Mouse (Mus musculus): ENCODE measurements at regions not wholly inside any gene's neighbourhood (a gene's known extent, or its start where the extent isn't known, plus 50 kb on each side); places are given as distances from the start of the nearest gene placed in this dataset.

DNA sequence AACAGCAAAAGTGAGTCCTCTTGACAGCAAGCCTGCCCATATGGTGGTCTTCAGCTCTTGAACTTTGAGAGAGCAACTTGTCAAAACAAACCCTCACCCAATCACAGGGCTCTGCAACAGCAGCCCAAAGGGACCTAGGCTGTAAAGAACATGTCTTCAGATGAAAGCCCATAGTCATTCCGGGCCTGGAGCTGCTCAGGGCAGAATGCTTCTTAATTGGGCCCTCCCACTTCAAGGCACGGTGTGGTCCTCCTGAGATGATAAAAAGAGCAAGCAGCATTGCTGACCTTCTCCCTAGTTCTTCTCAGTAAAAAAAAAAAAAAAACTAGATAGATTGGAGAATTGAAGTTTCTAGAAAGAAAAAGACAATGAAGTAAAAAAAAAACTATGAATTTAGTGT is 80.7 kb upstream of the Cpeb4 start:
- H3K27me3 ChIP-seq (replicated peaks; ENCODE audit: low read depth, poor library complexity, severe bottlenecking), result no peaks in the 10 kb centered on the region
- H3K4me3 ChIP-seq, result no peak overlapping the region
- no peaks in the 10 kb centered on the region for H3K36me3 ChIP-seq (replicated peaks)
- DNase-seq (ENCODE audit: low spot score), result no peak
- no peaks in the 10 kb centered on the region for H3K9me3 ChIP-seq
- H3K27ac ChIP-seq (replicated peaks), result no peak overlapping the region
- H3K4me1 ChIP-seq, result peaks cover 7% of the 10 kb centered on the region
- 61% methylated on average over 2 of the region's 2 CpGs for WGBS

DNA sequence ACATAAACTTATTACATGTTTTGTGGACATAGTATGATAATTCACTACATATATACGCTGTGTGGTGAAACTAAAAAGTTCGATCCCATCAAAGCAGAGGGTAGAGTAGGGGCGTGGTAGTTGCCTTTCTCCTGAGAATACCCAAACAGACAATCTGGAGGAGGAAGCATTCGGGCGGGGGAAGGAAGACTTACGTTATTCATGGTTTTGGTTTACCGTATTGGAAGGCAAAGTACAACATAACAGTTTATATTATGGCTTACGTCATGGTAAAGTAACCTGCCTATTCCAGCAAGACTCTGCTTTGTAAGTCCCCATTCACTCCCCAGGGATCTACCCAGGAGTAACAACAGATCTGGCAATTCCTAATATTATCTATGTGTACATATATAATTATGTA is 76.9 kb upstream of the Cpeb4 start:
- no peak for DNase-seq (ENCODE audit: low spot score)
- H3K36me3 ChIP-seq (replicated peaks), result no peaks in the 10 kb centered on the region
- no peak overlapping the region for H3K27ac ChIP-seq (replicated peaks)
- peaks cover 15% of the 10 kb centered on the region for H3K4me1 ChIP-seq
- no peaks in the 10 kb centered on the region for H3K9me3 ChIP-seq
- no peak overlapping the region for H3K4me3 ChIP-seq
- no peaks in the 10 kb centered on the region for H3K27me3 ChIP-seq (replicated peaks; ENCODE audit: low read depth, poor library complexity, severe bottlenecking)
- 90% methylated on average over 8 of the region's 8 CpGs for WGBS

DNA sequence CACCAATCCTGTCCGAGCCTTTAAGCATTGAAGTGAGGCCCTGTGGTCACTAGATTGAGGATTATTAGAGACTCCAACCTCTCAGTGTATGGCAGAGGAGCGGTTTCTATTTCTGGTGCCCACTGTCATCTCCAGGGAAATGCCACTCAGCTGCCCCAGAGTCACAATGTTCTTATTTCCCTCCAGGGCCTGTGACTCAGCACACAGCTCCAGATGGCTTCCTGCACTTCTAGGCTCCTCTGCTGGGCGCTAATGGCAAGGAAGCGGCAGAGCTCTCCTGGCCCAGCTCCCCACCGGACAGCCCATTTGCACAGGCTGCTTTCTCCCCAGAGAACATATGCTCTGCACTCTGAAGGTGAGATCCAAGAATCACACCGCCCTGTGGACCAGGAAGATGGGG is 75.8 kb upstream of the Cpeb4 start:
- WGBS, result 56% methylated on average over 6 of the region's 6 CpGs
- no peaks in the 10 kb centered on the region for H3K9me3 ChIP-seq
- peak; percentile 32 for DNase-seq (ENCODE audit: low spot score)
- H3K27ac ChIP-seq (replicated peaks), result peak overlapping the region; percentile 57
- H3K36me3 ChIP-seq (replicated peaks), result no peaks in the 10 kb centered on the region
- no peak overlapping the region for H3K4me3 ChIP-seq
- H3K4me1 ChIP-seq, result peaks cover 15% of the 10 kb centered on the region
- H3K27me3 ChIP-seq (replicated peaks; ENCODE audit: low read depth, poor library complexity, severe bottlenecking), result no peaks in the 10 kb centered on the region

DNA sequence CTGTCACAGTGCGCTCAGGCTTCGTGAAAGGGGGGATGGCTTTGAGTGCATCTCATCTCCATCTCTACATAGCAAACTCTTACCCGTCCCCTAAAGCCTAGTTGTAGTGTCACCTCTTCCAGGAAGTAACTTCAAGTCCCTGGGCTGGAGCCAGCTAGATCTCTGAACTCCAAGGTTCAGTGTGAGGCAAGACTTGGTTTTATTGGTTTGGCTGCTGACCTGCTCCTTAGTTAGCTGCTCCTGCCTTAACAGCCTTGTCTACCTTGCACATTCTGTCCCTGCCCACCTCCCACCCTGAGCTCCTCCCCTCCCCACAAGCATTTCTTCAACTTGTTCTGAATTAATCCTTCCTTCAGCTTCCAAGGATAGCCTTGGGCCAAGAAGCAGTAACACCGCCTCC is 70.4 kb upstream of the Cpeb4 start:
- Histone ChIP-seq H3K4me3 (no peak overlapping the region), H3K4me1 (peaks cover 18% of the 10 kb centered on the region), H3K9me3 (no peaks in the 10 kb centered on the region), H3K27me3 (replicated peaks; ENCODE audit: low read depth, poor library complexity, severe bottlenecking) (no peaks in the 10 kb centered on the region), H3K27ac (replicated peaks) (no peak overlapping the region), H3K36me3 (replicated peaks) (no peaks in the 10 kb centered on the region)
- WGBS, result 75% methylated on average over 4 of the region's 4 CpGs
- DNase-seq (ENCODE audit: low spot score), result no peak

DNA sequence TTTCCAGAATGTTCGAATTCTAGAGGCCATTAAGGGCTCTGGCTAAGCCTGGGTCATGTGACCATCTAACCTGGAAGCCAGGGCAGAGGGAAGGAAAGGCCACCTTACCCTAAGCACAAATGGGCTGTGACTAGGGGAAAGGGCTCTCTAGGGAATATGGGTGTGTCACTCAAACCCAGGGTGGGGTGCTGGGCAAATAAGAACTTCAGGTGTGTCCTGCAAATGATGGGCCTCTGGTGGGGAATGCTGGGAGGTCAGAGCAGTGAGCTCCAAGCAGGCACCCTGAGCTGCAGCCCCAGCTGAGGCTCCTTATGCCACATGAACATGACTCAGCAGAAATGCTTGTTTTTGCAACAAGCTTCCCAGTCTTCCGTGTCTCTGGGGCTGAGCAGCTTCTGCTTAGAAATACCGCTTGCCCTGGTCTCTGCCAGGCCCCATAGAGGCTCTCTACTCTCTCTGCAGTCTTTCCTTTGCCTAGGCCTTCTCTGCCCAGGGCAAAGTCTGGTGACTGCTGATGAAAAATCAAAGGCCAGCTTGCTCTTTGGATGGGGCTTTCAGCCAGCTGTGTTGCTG is 68.6 kb upstream of the Cpeb4 start:
- no peaks in the 10 kb centered on the region for H3K9me3 ChIP-seq
- H3K4me3 ChIP-seq, result no peak overlapping the region
- no peak for DNase-seq (ENCODE audit: low spot score)
- H3K27ac ChIP-seq (replicated peaks), result peak overlapping the region; percentile 36
- H3K36me3 ChIP-seq (replicated peaks), result no peaks in the 10 kb centered on the region
- H3K4me1 ChIP-seq, result peaks cover 8% of the 10 kb centered on the region; the same call in 1 of the 2 replicates
- WGBS, result 56% methylated on average over 3 of the region's 3 CpGs
- H3K27me3 ChIP-seq (replicated peaks; ENCODE audit: low read depth, poor library complexity, severe bottlenecking), result no peaks in the 10 kb centered on the region

DNA sequence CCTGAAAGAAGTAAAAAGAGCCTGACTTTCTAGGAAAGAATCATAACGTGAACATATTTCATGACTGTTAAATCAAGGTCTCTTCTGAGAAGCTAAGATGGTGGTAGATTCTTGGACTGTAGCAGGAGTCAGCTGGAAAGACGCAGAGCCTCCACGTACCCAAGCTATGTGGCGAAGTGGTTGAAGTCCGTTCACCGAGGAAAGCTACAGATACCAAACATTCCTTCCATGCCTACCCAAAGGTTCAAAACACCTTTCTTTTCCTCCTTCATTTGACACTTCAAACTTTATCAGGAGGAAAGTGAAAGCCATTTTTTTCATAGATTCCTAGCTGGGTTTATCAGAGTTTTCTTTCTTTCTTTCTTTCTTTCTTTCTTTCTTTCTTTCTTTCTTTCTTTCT is 67.5 kb upstream of the Cpeb4 start:
- 92% methylated on average over 6 of the region's 6 CpGs for WGBS

DNA sequence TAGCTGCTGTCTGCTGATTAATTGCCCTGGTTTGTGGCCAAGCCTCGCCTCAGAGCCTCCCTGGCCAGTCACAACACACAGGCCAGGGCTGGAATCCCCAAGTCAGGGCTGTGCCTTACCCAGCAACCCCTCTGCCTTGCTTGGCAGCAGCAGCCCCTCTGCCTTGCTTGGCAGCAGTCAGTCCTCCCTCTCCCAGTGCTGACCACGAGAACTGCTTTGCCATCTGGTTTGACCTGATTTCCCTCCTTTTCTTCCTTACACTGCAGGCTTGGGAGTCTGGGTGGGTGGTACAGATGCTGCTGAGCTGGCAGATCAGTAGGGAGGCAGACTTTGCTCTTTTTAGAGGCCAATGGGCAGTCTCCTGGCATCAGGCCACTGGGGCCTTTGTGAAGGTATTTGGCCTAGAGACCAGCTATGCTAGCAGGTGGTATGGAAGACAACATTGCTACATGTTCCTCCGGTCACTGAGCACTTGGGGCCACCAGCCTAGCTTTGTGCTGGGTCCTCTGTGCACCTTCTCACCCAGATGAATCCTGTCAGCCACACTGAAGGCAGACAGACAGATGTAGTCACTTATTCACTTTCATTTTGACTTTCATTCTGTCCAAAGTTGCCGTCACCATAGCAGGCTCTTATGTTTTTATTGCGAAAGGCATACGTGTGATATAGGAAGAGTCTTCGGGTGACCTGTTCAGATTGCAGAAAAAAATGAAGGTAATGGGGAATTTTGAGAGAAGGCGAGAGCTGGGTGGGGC is 64.4 kb upstream of the Cpeb4 start:
- H3K27me3 ChIP-seq (replicated peaks; ENCODE audit: low read depth, poor library complexity, severe bottlenecking), result no peaks in the 10 kb centered on the region
- 0 out of 2 replicates have a peak overlapping the region, but pooled peaks have one; percentile 20 for H3K27ac ChIP-seq (replicated peaks)
- WGBS, result 88% methylated on average over 8 of the region's 8 CpGs
- H3K4me3 ChIP-seq, result no peak overlapping the region
- H3K9me3 ChIP-seq, result no peaks in the 10 kb centered on the region
- DNase-seq (ENCODE audit: low spot score), result no peak
- H3K4me1 ChIP-seq, result peaks cover 28% of the 10 kb centered on the region
- no peaks in the 10 kb centered on the region for H3K36me3 ChIP-seq (replicated peaks)

More for the DNA sequence above, 67.5 kb upstream of the Cpeb4 start:
- no peaks in the 10 kb centered on the region for H3K27me3 ChIP-seq (replicated peaks; ENCODE audit: low read depth, poor library complexity, severe bottlenecking)
- H3K36me3 ChIP-seq (replicated peaks), result no peaks in the 10 kb centered on the region
- peaks cover 17% of the 10 kb centered on the region for H3K4me1 ChIP-seq
- H3K9me3 ChIP-seq, result no peaks in the 10 kb centered on the region
- no peak overlapping the region for H3K4me3 ChIP-seq
- H3K27ac ChIP-seq (replicated peaks), result no peak overlapping the region
- no peak for DNase-seq (ENCODE audit: low spot score)

DNA sequence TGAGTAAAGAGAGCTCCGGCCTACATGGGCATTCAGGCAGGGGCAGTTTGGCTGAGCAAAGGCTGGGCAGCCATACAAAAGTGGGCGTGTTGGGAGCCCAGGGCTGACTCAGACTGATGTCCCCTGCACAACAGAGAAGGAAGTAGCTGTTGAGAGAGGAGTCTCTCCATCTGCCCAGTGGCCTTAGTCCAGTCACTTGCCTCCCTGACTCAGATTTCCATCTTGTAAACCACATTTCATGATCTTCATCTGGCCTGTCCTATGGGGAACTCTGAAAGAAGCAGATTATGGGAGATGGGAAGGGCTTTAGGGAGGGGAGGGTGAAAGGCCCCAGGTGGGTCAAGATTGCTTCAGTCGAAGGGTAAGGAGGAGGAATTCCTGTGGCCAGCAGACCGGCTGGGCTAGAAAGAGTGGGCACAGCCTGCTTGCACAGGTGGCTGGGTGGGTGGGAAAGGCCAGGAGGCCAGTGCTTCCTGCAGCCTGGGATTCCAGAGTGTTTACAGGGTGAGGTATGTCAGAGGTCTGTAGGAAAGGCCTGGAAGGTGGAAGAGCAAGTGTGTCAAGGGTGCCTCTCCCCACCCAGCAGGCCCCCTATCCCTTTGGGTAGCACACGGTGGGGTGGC is 63.7 kb upstream of the Cpeb4 start:
- H3K27ac ChIP-seq (replicated peaks), result no peak overlapping the region
- H3K27me3 ChIP-seq (replicated peaks; ENCODE audit: low read depth, poor library complexity, severe bottlenecking), result no peaks in the 10 kb centered on the region
- peaks cover 26% of the 10 kb centered on the region for H3K4me1 ChIP-seq
- WGBS, result 80% methylated on average over 5 of the region's 5 CpGs
- no peak for DNase-seq (ENCODE audit: low spot score)
- no peaks in the 10 kb centered on the region for H3K36me3 ChIP-seq (replicated peaks)
- no peaks in the 10 kb centered on the region for H3K9me3 ChIP-seq
- H3K4me3 ChIP-seq, result no peak overlapping the region

DNA sequence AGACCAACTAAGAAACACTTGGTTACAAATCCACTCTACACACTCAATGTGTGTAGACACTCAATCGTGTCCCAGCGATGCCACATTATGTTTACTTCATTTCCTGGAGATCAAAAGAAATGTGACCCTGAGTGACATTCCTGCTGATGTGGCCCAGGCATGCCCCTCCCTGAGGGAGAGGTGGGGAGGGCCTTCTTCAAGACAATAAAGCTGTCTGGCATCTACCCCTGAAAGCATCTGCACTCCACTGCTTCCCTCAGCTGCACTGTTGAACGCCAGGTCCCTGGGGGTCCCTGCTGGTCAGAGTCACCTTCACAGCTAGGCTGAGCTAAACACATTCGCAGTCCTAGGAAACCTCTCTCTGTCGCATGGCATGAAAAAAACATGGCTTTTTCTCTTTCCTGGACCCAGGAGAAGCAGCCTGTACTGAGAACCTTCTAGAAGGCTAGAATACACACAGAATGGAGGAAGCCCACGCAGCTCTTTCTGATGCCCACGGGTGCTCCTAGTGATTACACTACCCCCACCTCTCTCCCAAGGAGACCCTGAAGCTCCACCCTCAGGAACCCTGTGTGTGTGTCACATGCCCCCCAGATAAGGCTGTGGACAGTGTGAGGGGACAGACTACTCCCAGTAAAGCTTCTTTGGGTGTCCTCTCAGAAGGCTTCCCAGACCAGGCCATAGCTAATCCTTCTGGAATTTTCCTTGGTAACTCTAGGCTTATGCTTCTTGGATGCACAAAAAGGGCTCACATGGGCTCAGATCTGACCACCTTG is 61.8 kb upstream of the Cpeb4 start:
- whole genome bisulfite sequencing, result 56% methylated on average over 7 of the region's 7 CpGs
- peak; percentile 19 for DNase-seq (ENCODE audit: low spot score)

DNA sequence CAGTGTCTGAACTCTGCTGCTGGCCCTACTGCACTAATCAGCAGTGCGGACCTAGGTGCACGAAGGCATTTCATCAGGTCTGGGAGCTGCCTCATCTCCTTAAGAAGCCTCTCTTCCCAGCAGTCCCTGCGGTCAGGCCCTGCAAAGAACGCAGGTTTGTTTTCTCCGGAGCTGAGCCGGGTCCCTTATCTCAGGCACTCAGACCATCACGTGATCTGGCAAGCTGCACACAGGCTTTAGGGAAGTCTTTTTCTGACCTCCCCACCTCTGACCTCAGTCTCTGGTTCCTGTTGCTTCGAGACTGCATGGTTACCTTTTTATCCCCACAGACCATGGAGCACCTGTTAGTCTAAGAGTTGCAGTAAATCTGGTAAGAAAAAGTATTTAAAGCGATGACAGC is 59.8 kb upstream of the Cpeb4 start:
- Histone ChIP-seq H3K27ac (replicated peaks) (no peak overlapping the region), H3K36me3 (replicated peaks) (no peaks in the 10 kb centered on the region), H3K27me3 (replicated peaks; ENCODE audit: low read depth, poor library complexity, severe bottlenecking) (no peaks in the 10 kb centered on the region), H3K4me1 (peaks cover 21% of the 10 kb centered on the region), H3K4me3 (no peak overlapping the region), H3K9me3 (no peaks in the 10 kb centered on the region)
- DNase-seq (ENCODE audit: low spot score), result no peak
- 73% methylated on average over 9 of the region's 9 CpGs for WGBS

More for the DNA sequence above, 61.8 kb upstream of the Cpeb4 start:
- Histone ChIP-seq H3K9me3 (no peaks in the 10 kb centered on the region), H3K27ac (replicated peaks) (peak overlapping the region; percentile 63), H3K4me1 (peaks cover 21% of the 10 kb centered on the region), H3K36me3 (replicated peaks) (no peaks in the 10 kb centered on the region), H3K27me3 (replicated peaks; ENCODE audit: low read depth, poor library complexity, severe bottlenecking) (no peaks in the 10 kb centered on the region), H3K4me3 (no peak overlapping the region)

DNA sequence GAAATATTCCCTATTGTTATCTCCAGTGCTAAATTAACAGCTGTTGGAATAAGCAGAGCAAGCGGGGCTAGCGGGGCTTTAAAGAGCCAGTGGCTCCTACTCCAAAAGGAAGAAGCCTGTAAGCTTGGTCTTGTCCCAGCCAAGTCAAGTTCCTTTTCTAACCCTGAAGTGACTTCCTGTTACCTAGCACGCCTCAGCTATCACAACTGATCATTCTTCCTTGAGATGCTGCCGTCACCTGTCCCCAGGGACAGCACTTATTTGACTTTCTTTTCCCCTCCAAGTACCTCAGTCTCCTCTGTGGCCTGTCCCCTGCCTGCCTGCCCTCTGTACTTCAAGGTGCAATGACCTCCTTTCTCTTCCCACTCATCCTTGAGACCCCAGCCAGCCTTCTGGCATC is 57.4 kb upstream of the Cpeb4 start:
- Histone ChIP-seq H3K27ac (replicated peaks) (no peak overlapping the region), H3K4me1 (peaks cover 10% of the 10 kb centered on the region), H3K27me3 (replicated peaks; ENCODE audit: low read depth, poor library complexity, severe bottlenecking) (no peaks in the 10 kb centered on the region), H3K36me3 (replicated peaks) (no peaks in the 10 kb centered on the region), H3K4me3 (no peak overlapping the region), H3K9me3 (no peaks in the 10 kb centered on the region)
- 85% methylated on average over 4 of the region's 4 CpGs for WGBS
- no peak for DNase-seq (ENCODE audit: low spot score)

DNA sequence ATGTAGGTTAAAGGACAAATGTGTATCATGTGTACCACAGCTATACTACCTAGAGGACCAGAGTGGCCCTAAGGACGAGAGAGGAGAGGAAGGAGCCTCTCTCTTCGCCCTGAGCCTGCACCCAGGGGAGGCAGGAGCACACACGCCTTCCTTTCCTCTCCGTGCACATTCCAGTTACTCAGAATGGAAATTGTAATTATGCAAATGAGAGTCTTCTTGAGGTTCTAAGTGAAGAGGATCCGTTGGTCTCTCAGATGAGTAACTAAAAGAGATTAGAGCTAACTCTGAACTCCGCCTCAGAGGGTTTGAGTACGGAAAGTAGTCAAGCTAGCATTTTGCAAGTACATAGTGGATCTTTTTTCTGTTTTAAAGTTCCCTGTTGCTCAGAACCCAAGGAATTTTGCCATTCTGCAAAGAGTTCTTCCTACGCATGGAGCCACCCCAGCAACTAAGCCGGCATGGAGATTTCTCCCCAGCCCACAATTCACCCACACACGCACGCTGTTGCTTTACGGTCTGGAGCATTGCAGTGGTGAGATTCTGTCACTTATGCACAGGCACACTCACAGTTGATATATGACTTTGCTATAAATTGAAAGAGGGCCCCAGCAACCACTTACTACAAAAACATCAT is 56.0 kb upstream of the Cpeb4 start:
- no peaks in the 10 kb centered on the region for H3K36me3 ChIP-seq (replicated peaks)
- no peaks in the 10 kb centered on the region for H3K9me3 ChIP-seq
- no peak overlapping the region for H3K27ac ChIP-seq (replicated peaks)
- WGBS, result 82% methylated on average over 12 of the region's 12 CpGs
- no peaks in the 10 kb centered on the region for H3K27me3 ChIP-seq (replicated peaks; ENCODE audit: low read depth, poor library complexity, severe bottlenecking)
- H3K4me3 ChIP-seq, result no peak overlapping the region
- DNase-seq (ENCODE audit: low spot score), result no peak
- peaks cover 1% of the 10 kb centered on the region; the same call in 1 of the 2 replicates for H3K4me1 ChIP-seq

Measured in embryonic facial prominence, embryonic 10.5 days (tissue).